Mouse (Mus musculus) layer of hippocampus, postnatal 36 days (tissue): Measurements from ENCODE around the gene Wars. TPM values are rescaled to one million over a fixed set of nuclear protein-coding genes. Genes with fewer than 3 reads are reported as not detected.
A peak's percentile ranks its signal among the peaks of the same experiment; 100 is the strongest.

Experiments
- DNase-seq, 2 experiments: peaks; one replicate each; pipeline ENCODE4 v3.0.0; 2022
- total RNA-seq, 2 experiments: library from RNA; stranded (reverse); gene quantifications; 2 replicates each; pipeline ENCODE4 v1.2.3; 2021

Gene Wars
- total RNA-seq = 10 to 100 TPM; 83.6 to 85.6 TPM

GRCm38 (mm10) chr12:108893715-108894431 is at the start of gene Wars:
Gene Wars, minus strand, starts transcription at chr12:108894174.
- peak; percentile 95 to 96 for DNase-seq

- no peak for DNase-seq
These were observed 48.4 kb upstream of the Wars start for GRCm38 (mm10) chr12:108942203-108942923.

- no peak for DNase-seq
These were observed 47.3 kb upstream of the Wars start for GRCm38 (mm10) chr12:108941282-108941681.

- DNase-seq = no peak
These were observed 46.3 kb upstream of the Wars start for GRCm38 (mm10) chr12:108940255-108940654.

GRCm38 (mm10) chr12:108939317-108939716 is 45.3 kb upstream of the Wars start:
- no peak for DNase-seq

GRCm38 (mm10) chr12:108938844-108939243 is 44.9 kb upstream of the Wars start:
- no peak for DNase-seq

- no peak for DNase-seq
These were observed 43.5 kb upstream of the Wars start for GRCm38 (mm10) chr12:108937506-108937905.

- DNase-seq = no peak
These were observed 42.9 kb upstream of the Wars start for GRCm38 (mm10) chr12:108936834-108937233.

- DNase-seq = no peak
These were observed 40.3 kb upstream of the Wars start for GRCm38 (mm10) chr12:108934231-108934630.

GRCm38 (mm10) chr12:108932113-108932512 is 38.1 kb upstream of the Wars start:
- DNase-seq = no peak

- DNase-seq = no peak
These were observed 37.5 kb upstream of the Wars start for GRCm38 (mm10) chr12:108931341-108932053.

GRCm38 (mm10) chr12:108929475-108929874 is 35.5 kb upstream of the Wars start:
- DNase-seq = no peak

GRCm38 (mm10) chr12:108928249-108928648 is 34.3 kb upstream of the Wars start:
- no peak for DNase-seq

- no peak for DNase-seq
These were observed 32.7 kb upstream of the Wars start for GRCm38 (mm10) chr12:108926606-108927111.

GRCm38 (mm10) chr12:108918753-108919152 is 24.8 kb upstream of the Wars start:
- DNase-seq = no peak

GRCm38 (mm10) chr12:108917509-108917908 is 23.5 kb upstream of the Wars start:
- no peak for DNase-seq

- DNase-seq = peak in 1 of 2 experiments; percentile 57
These were observed 22.6 kb upstream of the Wars start for GRCm38 (mm10) chr12:108916447-108917042.

GRCm38 (mm10) chr12:108915893-108916292 is 21.9 kb upstream of the Wars start:
- peak; percentile 67 to 72 for DNase-seq

- DNase-seq = no peak
These were observed 20.9 kb upstream of the Wars start for GRCm38 (mm10) chr12:108914709-108915340.

- DNase-seq = no peak
These were observed 20.2 kb upstream of the Wars start for GRCm38 (mm10) chr12:108914198-108914597.

- no peak for DNase-seq
These were observed 18.5 kb upstream of the Wars start for GRCm38 (mm10) chr12:108912442-108912841.

- DNase-seq = no peak
These were observed 16.0 kb upstream of the Wars start for GRCm38 (mm10) chr12:108909846-108910433.
